Mouse (Mus musculus): ENCODE results near the gene Ddr2. TPM values are rescaled to one million over a fixed set of nuclear protein-coding genes. Genes with fewer than 3 reads are reported as not detected.

Gene Ddr2
- total and polyA plus RNA-seq, 3 experiments, result 0.17 to 0.37 (median 0.30) TPM

GRCm38 (mm10) chr1:170065009-170065408 lies 45.6 kb downstream of the Ddr2 start:
- no peak overlapping the region for H3K4me2 ChIP-seq (ENCODE audit: insufficient read depth, low read depth, poor library complexity, severe bottlenecking)
- no peak overlapping the region for H3K9ac ChIP-seq (ENCODE audit: insufficient read depth, low read depth)
- dilution Hi-C loops (cut with MboI; ENCODE audit: extremely low pct_ligation_motif_present, extremely low pct_unique_long_range_greater_than_20kb, low sequenced_read_pairs) (no loop called here), in situ Hi-C loops (cut with MboI; ENCODE audit: low pct_ligation_motif_present, low pct_unique_long_range_greater_than_20kb, low sequenced_read_pairs) (no loop called here)
- no peaks in the 10 kb centered on the region for H3K27me3 ChIP-seq (replicated peaks)
- peaks cover 5 to 32% of the 10 kb centered on the region in 2 experiments for H3K4me1 ChIP-seq (ENCODE audit: control insufficient read depth in 1 of 2, insufficient read depth in 2 of 2)
- TF ChIP-seq CTCF (conservative IDR thresholded peaks at IDR 0.05 in 1 of 2, IDR thresholded peaks at IDR 0.05 in 1 of 2; ENCODE audit: low read depth in 2 of 2, low read length in 2 of 2) (no peak), SMC3 (IDR thresholded peaks at IDR 0.05; ENCODE audit: low read depth, low read length) (no peak), UBTF (IDR thresholded peaks at IDR 0.05; ENCODE audit: low read depth, low read length) (no peak), NRF1 (IDR thresholded peaks at IDR 0.05; ENCODE audit: low read depth, low read length) (no peak), USF1 (IDR thresholded peaks at IDR 0.05; ENCODE audit: low read depth, low read length) (no peak), ZC3H11A (IDR thresholded peaks at IDR 0.05; ENCODE audit: low read depth, low read length) (no peak), GABPA (IDR thresholded peaks at IDR 0.05; ENCODE audit: insufficient replicate concordance, low read depth, low read length) (no peak), SIN3A (IDR thresholded peaks at IDR 0.05; ENCODE audit: low read length) (no peak)
- no peak overlapping the region for H3K4me3 ChIP-seq (replicated peaks in 1 of 3; ENCODE audit: low read depth in 2 of 3, low read length in 2 of 3, poor library complexity in 1 of 3)
- no peaks in the 10 kb centered on the region for H3K9me3 ChIP-seq (replicated peaks; ENCODE audit: low read length)
- DNase-seq (ENCODE audit: extremely low read depth), result no peak
- no peaks in the 10 kb centered on the region for H3K79me2 ChIP-seq (replicated peaks; ENCODE audit: control insufficient read depth, extremely low read depth, insufficient read depth, poor library complexity, severe bottlenecking)
- no peaks in the 10 kb centered on the region for H3K36me3 ChIP-seq (replicated peaks in 1 of 2; ENCODE audit: control insufficient read depth in 1 of 2, insufficient read depth in 1 of 2, low read length in 1 of 2)
- H3K27ac ChIP-seq (ENCODE audit: insufficient read depth, low read depth), result no peak overlapping the region

GRCm38 (mm10) chr1:170064083-170064494 lies 46.5 kb downstream of the Ddr2 start:
- H3K9ac ChIP-seq (ENCODE audit: insufficient read depth, low read depth), result no peak overlapping the region
- no peak overlapping the region for H3K27ac ChIP-seq (ENCODE audit: insufficient read depth, low read depth)
- H3K4me2 ChIP-seq (ENCODE audit: insufficient read depth, low read depth, poor library complexity, severe bottlenecking), result no peak overlapping the region
- H3K4me1 ChIP-seq (ENCODE audit: control insufficient read depth in 1 of 2, insufficient read depth in 2 of 2), result peaks cover 1 to 36% of the 10 kb centered on the region in 2 experiments; a peak in 3 of 4 replicates
- H3K9me3 ChIP-seq (replicated peaks; ENCODE audit: low read length), result peaks cover under 1% of the 10 kb centered on the region
- no peaks in the 10 kb centered on the region for H3K79me2 ChIP-seq (replicated peaks; ENCODE audit: control insufficient read depth, extremely low read depth, insufficient read depth, poor library complexity, severe bottlenecking)
- no peak for DNase-seq (ENCODE audit: extremely low read depth)
- dilution Hi-C loops (cut with MboI; ENCODE audit: extremely low pct_ligation_motif_present, extremely low pct_unique_long_range_greater_than_20kb, low sequenced_read_pairs), result no loop called here
- no peaks in the 10 kb centered on the region for H3K36me3 ChIP-seq (replicated peaks in 1 of 2; ENCODE audit: control insufficient read depth in 1 of 2, insufficient read depth in 1 of 2, low read length in 1 of 2)
- in situ Hi-C loops (cut with MboI; ENCODE audit: low pct_ligation_motif_present, low pct_unique_long_range_greater_than_20kb, low sequenced_read_pairs), result no loop called here
- TF ChIP-seq RAD21 (IDR thresholded peaks at IDR 0.05; ENCODE audit: low read depth, low read length) (no peak), ZNF384 (IDR thresholded peaks at IDR 0.05; ENCODE audit: low read depth, low read length) (no peak), SIN3A (IDR thresholded peaks at IDR 0.05; ENCODE audit: low read length) (no peak), RCOR1 (conservative IDR thresholded peaks at IDR 0.05; ENCODE audit: low read depth, low read length) (no peak), KAT2A (IDR thresholded peaks at IDR 0.05; ENCODE audit: insufficient replicate concordance, low read length) (no peak), NELFE (IDR thresholded peaks at IDR 0.05; ENCODE audit: low read depth, low read length) (no peak), CHD1 (IDR thresholded peaks at IDR 0.05; ENCODE audit: low read depth, low read length) (no peak), HCFC1 (IDR thresholded peaks at IDR 0.05; ENCODE audit: low read depth, low read length) (no peak), ZC3H11A (IDR thresholded peaks at IDR 0.05; ENCODE audit: low read depth, low read length) (no peak), USF1 (IDR thresholded peaks at IDR 0.05; ENCODE audit: low read depth, low read length) (no peak), JUN (IDR thresholded peaks at IDR 0.05; ENCODE audit: insufficient read depth, low read depth, low read length) (no peak), MXI1 (IDR thresholded peaks at IDR 0.05; ENCODE audit: low read depth, low read length) (no peak), MAZ (IDR thresholded peaks at IDR 0.05; ENCODE audit: low read depth, low read length) (no peak), MEF2A (IDR thresholded peaks at IDR 0.05; ENCODE audit: borderline replicate concordance, low read depth, low read length) (no peak), NRF1 (IDR thresholded peaks at IDR 0.05; ENCODE audit: low read depth, low read length) (no peak), EP300 (IDR thresholded peaks at IDR 0.05; ENCODE audit: low read length) (no peak), PAX5 (IDR thresholded peaks at IDR 0.05; ENCODE audit: low read length) (no peak), TCF12 (IDR thresholded peaks at IDR 0.05; ENCODE audit: low read depth, low read length) (no peak)
- H3K27me3 ChIP-seq (replicated peaks), result no peaks in the 10 kb centered on the region
- no peak overlapping the region for H3K4me3 ChIP-seq (replicated peaks in 1 of 3; ENCODE audit: low read depth in 2 of 3, low read length in 2 of 3, poor library complexity in 1 of 3)

All from CH12.LX (cell line).